ENCODE assay signal across 8 mouse cellular contexts in the genomic region with DNA sequence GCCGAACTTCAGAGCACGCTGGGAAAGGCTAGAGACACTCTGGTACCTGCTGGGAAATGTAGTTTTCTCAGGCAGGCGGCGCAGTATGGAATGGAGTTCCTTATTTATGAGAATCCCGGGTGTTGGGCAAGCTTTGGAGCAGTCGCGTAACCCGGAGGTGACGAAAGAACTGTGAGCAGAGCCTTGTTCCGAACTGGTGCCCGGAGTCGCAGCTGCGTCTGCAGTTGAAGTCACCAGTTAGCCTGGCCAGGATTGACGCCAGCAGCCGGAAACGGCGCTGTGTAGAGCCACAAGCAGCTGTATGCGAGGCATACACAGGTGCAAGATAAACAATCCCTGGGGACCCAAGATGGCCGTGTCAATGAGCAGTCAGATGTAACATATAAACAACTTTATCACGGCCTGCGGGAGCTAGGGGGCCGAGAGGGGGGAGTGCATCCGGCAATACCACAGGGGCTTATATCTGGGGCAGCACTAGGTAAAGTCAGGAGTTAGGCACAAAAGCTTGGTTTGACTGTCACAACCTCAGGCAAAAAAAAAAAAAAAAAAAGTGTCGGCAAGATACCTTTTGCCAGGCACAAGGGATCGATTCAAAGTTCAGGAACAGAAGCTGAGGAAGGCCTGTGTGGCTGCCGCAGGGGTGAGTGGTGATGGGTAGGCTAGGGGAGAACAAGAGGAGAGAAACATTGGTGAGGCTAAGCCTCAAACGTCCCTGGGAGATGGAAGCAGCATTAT. TPM values are rescaled to one million over a fixed set of nuclear protein-coding genes. Genes with fewer than 3 reads are reported as not detected.
A peak's percentile ranks its signal among the peaks of the same experiment; 100 is the strongest.
DNase-seq lines count a peak whose midpoint lies in the region; ATAC-seq lines count a peak whose summit lies in the region.

Gene Neil1 (minus strand): TSS at position 162 of the 735 bp plus-strand sequence.

- no peaks in the 10 kb centered on the region for H3K9me3 ChIP-seq in intestine, embryonic 14.5 days (ENCODE audit: control insufficient read depth, low read length)

- H3K36me3 ChIP-seq in intestine, embryonic 14.5 days (ENCODE audit: control insufficient read depth, insufficient read depth, low read length): peaks cover 6% of the 10 kb centered on the region; the same call in 1 of the 2 replicates

- peak within 1 kb of the TSS; percentile 45 for H3K4me3 ChIP-seq in intestine, embryonic 14.5 days (ENCODE audit: low read depth, low read length)

- no peaks in the 10 kb centered on the region for H3K27me3 ChIP-seq in intestine, embryonic 14.5 days (replicated peaks; ENCODE audit: control insufficient read depth, insufficient read depth, low read length)

- peak within 1 kb of the TSS; percentile 90 for H3K27ac ChIP-seq in intestine, embryonic 14.5 days (ENCODE audit: low read depth)

- WGBS in intestine, embryonic 14.5 days: 1% methylated on average over 27 of the region's 27 CpGs

- H3K4me1 ChIP-seq in intestine, embryonic 14.5 days (replicated peaks; ENCODE audit: control insufficient read depth, insufficient read depth, low read length): peaks cover 11% of the 10 kb centered on the region

- ATAC-seq in intestine, embryonic 14.5 days (replicated peaks; ENCODE audit: low FRiP score, low TSS enrichment, low read depth): peak; percentile 82
- peak; percentile 88 for ATAC-seq in megakaryocyte progenitor cell, adult 5-6 weeks (replicated peaks; ENCODE audit: poor library complexity)

- H3K4me2 ChIP-seq in intestine, embryonic 14.5 days (ENCODE audit: low read length): peak within 1 kb of the TSS; percentile 78

- peak within 1 kb of the TSS; percentile 66 for H3K9ac ChIP-seq in intestine, embryonic 14.5 days (ENCODE audit: low read length)

- intact Hi-C loops in left cerebral cortex, postnatal 10 days (cut with DNase I): no loop called here

- DNase-seq in adrenal gland, adult 8-10 months: peak; percentile 91
- peak; percentile 70 for DNase-seq in embryo, embryonic 11.5 days (ENCODE audit: low read depth, low spot score)
- peak; percentile 85 for DNase-seq in gastrocnemius, postnatal 25 days
- peak; percentile 89 for DNase-seq in intestine, embryonic 14.5 days (ENCODE audit: low spot score)
- peak; percentile 88 to 93 for DNase-seq in left cerebral cortex, postnatal 10 days (ENCODE audit: extremely low spot score in 1 of 2, low spot score in 2 of 2)
- DNase-seq in right cerebral cortex, postnatal 10 days (ENCODE audit: low spot score in 2 of 2): peak; percentile 93 to 97
- peak; percentile 80 to 89 for DNase-seq in urinary bladder, postnatal 36 days (ENCODE audit: low spot score in 2 of 2)

RNA-seq across cellular contexts. Expression of gene Neil1, which starts in this region (rescaled TPM):
- total RNA-seq in adrenal gland, adult 8-10 months (2022): 10 to 100 TPM; 10.7 to 16.6 (median 13.7) TPM
- total RNA-seq in gastrocnemius, postnatal 25 days (2021): 1 to 10 TPM; 5.1 to 5.8 TPM
- 6.3 and 7.8 TPM in 2 replicates for polyA plus RNA-seq in intestine, embryonic 14.5 days (2014; fragmentation: Nextera tagmentation; extraction: Ambion mirVana)
- total RNA-seq in left cerebral cortex, postnatal 10 days (2021): 1 to 10 TPM; 7.6 to 8.0 TPM
- 3.5 and 4.1 TPM in 2 replicates for total RNA-seq in megakaryocyte progenitor cell, adult 5-6 weeks (2015)
- total RNA-seq in megakaryocyte progenitor cell, adult 5-6 weeks (2017): 2.4 and 4.9 TPM in 2 replicates

Comparison
In these comparisons a context has a peak if more than half of its experiments do, and no peak if none do; other contexts are left out.
1. Peak in every context shown above with its lines: DNase-seq, ATAC-seq, H3K4me3 ChIP-seq and H3K27ac ChIP-seq.